Comparison of ENCODE assay signal across 8 mouse cellular contexts in the genomic region with DNA sequence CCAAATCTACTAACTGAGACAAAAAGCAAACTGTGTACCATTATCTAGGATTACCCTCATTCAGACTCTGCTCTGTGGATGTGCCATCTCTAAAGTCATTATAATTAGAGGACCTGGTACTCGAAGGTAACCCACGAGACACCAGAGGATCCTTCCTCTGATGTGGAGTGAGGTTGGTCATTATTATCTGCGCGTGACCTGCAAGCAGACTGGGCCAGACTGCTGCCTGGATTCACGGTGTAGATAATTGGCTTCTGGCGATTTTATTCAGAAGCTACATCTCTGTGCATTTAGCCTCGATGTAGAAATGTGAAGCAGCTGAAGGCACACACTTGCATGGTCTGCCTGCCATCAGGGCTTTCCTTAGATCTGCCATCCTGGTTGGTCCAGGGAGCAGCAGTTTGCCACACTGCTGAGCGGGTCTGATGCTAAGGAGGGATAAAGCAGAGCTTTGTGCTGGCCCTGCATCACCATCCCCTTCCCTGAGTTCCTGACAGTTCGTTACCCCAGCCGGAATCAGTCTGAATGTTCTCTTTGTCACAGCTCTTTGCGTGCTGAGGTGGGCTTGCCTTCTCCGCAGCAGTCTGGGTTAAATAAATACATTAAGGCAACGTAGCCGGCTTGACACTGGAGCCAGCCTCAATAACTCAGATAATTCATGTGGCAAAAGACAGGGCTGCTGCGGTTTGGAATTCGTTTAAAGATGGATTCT.
DNase-seq lines count a peak whose midpoint lies in the region; ATAC-seq and TF ChIP-seq lines count a peak whose summit lies in the region.
"Had no signal": no experiment of that assay in that cellular context is flagged by ENCODE, and none has a peak within 500 bp of the region (broad histone marks: within the 10 kb centered on the region; RNA-seq: fewer than 3 reads in every experiment).

No protein-coding gene starts in this region.

- H3K27me3 ChIP-seq in forebrain, embryonic 11.5 days (ENCODE audit: control insufficient read depth, insufficient read depth, low read length) = no peaks in the 10 kb centered on the region
- H3K27me3 ChIP-seq in intestine, postnatal 0 days (replicated peaks; ENCODE audit: control insufficient read depth, insufficient read depth, low read length) = no peaks in the 10 kb centered on the region
- no peaks in the 10 kb centered on the region for H3K27me3 ChIP-seq in neural tube, embryonic 13.5 days
- no peaks in the 10 kb centered on the region for H3K27me3 ChIP-seq in liver, embryonic 12.5 days (replicated peaks)

- TF ChIP-seq CTCF in intestine, postnatal 0 days (IDR thresholded peaks at IDR 0.05; ENCODE audit: low read depth) = no peak

- H3K4me3 ChIP-seq in forebrain, embryonic 11.5 days (ENCODE audit: low read depth, low read length) = no peak overlapping the region
- no peak overlapping the region for H3K4me3 ChIP-seq in intestine, postnatal 0 days (ENCODE audit: low read depth, low read length)
- no peak overlapping the region for H3K4me3 ChIP-seq in neural tube, embryonic 13.5 days
- no peak overlapping the region for H3K4me3 ChIP-seq in liver, embryonic 12.5 days

- peak overlapping the region; percentile 37; the same call in 1 of the 2 replicates for H3K27ac ChIP-seq in forebrain, embryonic 11.5 days (ENCODE audit: low read depth, low read length)
- H3K27ac ChIP-seq in intestine, postnatal 0 days (ENCODE audit: low read depth, low read length) = no peak overlapping the region
- H3K27ac ChIP-seq in neural tube, embryonic 13.5 days (replicated peaks) = peak overlapping the region; percentile 64
- H3K27ac ChIP-seq in liver, embryonic 12.5 days = no peak overlapping the region

- no peaks in the 10 kb centered on the region for H3K9me3 ChIP-seq in forebrain, embryonic 11.5 days (ENCODE audit: control insufficient read depth, low read length)
- H3K9me3 ChIP-seq in intestine, postnatal 0 days (ENCODE audit: control insufficient read depth) = peaks cover 3% of the 10 kb centered on the region; the same call in 1 of the 2 replicates
- peaks cover 8% of the 10 kb centered on the region for H3K9me3 ChIP-seq in neural tube, embryonic 13.5 days
- no peaks in the 10 kb centered on the region for H3K9me3 ChIP-seq in liver, embryonic 12.5 days (replicated peaks)

- no peak overlapping the region for H3K4me2 ChIP-seq in forebrain, embryonic 11.5 days (ENCODE audit: low read depth, low read length, severe bottlenecking)
- 0 out of 2 replicates have a peak overlapping the region, but pooled peaks have one; percentile 7 for H3K4me2 ChIP-seq in intestine, postnatal 0 days (replicated peaks; ENCODE audit: low read depth)
- peak overlapping the region; percentile 29 for H3K4me2 ChIP-seq in neural tube, embryonic 13.5 days
- H3K4me2 ChIP-seq in liver, embryonic 12.5 days = no peak overlapping the region

- peaks cover 9% of the 10 kb centered on the region for H3K4me1 ChIP-seq in forebrain, embryonic 11.5 days (replicated peaks; ENCODE audit: control insufficient read depth, insufficient read depth, low read length)
- no peaks in the 10 kb centered on the region for H3K4me1 ChIP-seq in intestine, postnatal 0 days (replicated peaks; ENCODE audit: control insufficient read depth, insufficient read depth, low read length)
- peaks cover 13% of the 10 kb centered on the region for H3K4me1 ChIP-seq in neural tube, embryonic 13.5 days (replicated peaks)
- H3K4me1 ChIP-seq in liver, embryonic 12.5 days = no peaks in the 10 kb centered on the region

- H3K9ac ChIP-seq in forebrain, embryonic 11.5 days (ENCODE audit: low read length) = peak overlapping the region; percentile 41
- no peak overlapping the region for H3K9ac ChIP-seq in intestine, postnatal 0 days (ENCODE audit: low read depth, low read length)
- peak overlapping the region; percentile 47 for H3K9ac ChIP-seq in neural tube, embryonic 13.5 days
- H3K9ac ChIP-seq in liver, embryonic 12.5 days = no peak overlapping the region

- ATAC-seq in forebrain, embryonic 11.5 days (replicated peaks; ENCODE audit: low FRiP score) = peak; percentile 46; the same call in 1 of the 2 replicates
- ATAC-seq in intestine, postnatal 0 days = no peak
- ATAC-seq in neural tube, embryonic 13.5 days (ENCODE audit: low read depth) = peak; percentile 56
- ATAC-seq in megakaryocyte-erythroid progenitor cell, adult 5-6 weeks (replicated peaks; ENCODE audit: low FRiP score, low TSS enrichment, poor library complexity, severe bottlenecking) = no peak
- ATAC-seq in liver, embryonic 12.5 days = no peak

- no peaks in the 10 kb centered on the region for H3K36me3 ChIP-seq in forebrain, embryonic 11.5 days (ENCODE audit: control insufficient read depth, insufficient read depth, low read length)
- H3K36me3 ChIP-seq in intestine, postnatal 0 days (ENCODE audit: control insufficient read depth, insufficient read depth) = no peaks in the 10 kb centered on the region
- no peaks in the 10 kb centered on the region for H3K36me3 ChIP-seq in neural tube, embryonic 13.5 days
- no peaks in the 10 kb centered on the region for H3K36me3 ChIP-seq in liver, embryonic 12.5 days

- peak; percentile 46 for DNase-seq in embryo, embryonic 11.5 days (ENCODE audit: low read depth, low spot score)
- peak; percentile 61 for DNase-seq in forebrain, embryonic 11.5 days (ENCODE audit: low spot score)
- DNase-seq in testis, postnatal 10 days (ENCODE audit: low spot score) = no peak
- DNase-seq: thymus, adult 2 months had no signal

- 27% methylated on average over 16 of the region's 16 CpGs for WGBS in forebrain, embryonic 11.5 days
- 57% methylated on average over 16 of the region's 16 CpGs for WGBS in intestine, postnatal 0 days
- WGBS in neural tube, embryonic 13.5 days = 23% methylated on average over 16 of the region's 16 CpGs
- WGBS in liver, embryonic 12.5 days (ENCODE audit: insufficient replicate concordance) = 59% methylated on average over 16 of the region's 16 CpGs

Comparison
In these comparisons a context has a peak if more than half of its experiments do, and no peak if none do; other contexts are left out.
1. ATAC-seq: peak in forebrain, embryonic 11.5 days (single experiment) and neural tube, embryonic 13.5 days (single experiment); none in intestine, postnatal 0 days (single experiment), megakaryocyte-erythroid progenitor cell, adult 5-6 weeks (single experiment) and liver, embryonic 12.5 days (single experiment).
2. H3K27ac ChIP-seq: peak in forebrain, embryonic 11.5 days (single experiment) and neural tube, embryonic 13.5 days (single experiment); none in intestine, postnatal 0 days (single experiment) and liver, embryonic 12.5 days (single experiment).
3. H3K4me2 ChIP-seq: peak in intestine, postnatal 0 days (single experiment) and neural tube, embryonic 13.5 days (single experiment); none in forebrain, embryonic 11.5 days (single experiment) and liver, embryonic 12.5 days (single experiment).
4. H3K9ac ChIP-seq: peak in forebrain, embryonic 11.5 days (single experiment) and neural tube, embryonic 13.5 days (single experiment); none in intestine, postnatal 0 days (single experiment) and liver, embryonic 12.5 days (single experiment).